Mouse (Mus musculus): Measurements from ENCODE around the gene Fubp3. TPM values are rescaled to one million over a fixed set of nuclear protein-coding genes. Genes with fewer than 3 reads are reported as not detected.
"Not testable (repeated sequence)": the region's sequence is repeated elsewhere in the genome, so short reads cannot be mapped to it uniquely, and the experiment has no call there.

The Fubp3 gene
- polyA plus RNA-seq, 1 experiment = 36.3 TPM

DNA sequence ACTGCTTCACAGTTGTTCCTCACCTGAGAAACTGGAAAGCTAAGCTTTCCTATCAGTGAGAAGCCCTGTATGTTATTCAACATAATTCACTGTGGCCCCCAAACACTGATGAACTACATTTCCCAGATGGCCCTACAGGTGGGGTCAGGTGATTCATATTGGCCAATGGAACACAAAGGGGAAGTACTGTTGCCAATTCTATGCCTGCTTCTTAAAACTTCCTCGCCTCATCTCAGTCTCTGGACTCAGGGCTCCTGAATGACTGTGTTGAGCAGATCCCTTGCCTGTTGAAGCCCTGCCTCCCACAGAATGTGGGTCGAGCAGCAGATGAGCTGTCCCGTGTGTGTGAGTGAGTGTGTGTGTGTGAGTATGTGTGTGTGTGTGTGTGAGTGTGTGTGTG is 21.9 kb upstream of the Fubp3 start:
- no peak overlapping the region for H3K27ac ChIP-seq (ENCODE audit: insufficient read depth, low read length)
- no peaks in the 10 kb centered on the region for H3K4me1 ChIP-seq (ENCODE audit: control insufficient read depth, insufficient read depth, low read length)
- 67% methylated on average over 3 of the region's 3 CpGs for WGBS
- TF ChIP-seq CTCF (IDR thresholded peaks at IDR 0.05; ENCODE audit: borderline replicate concordance, insufficient read depth, low read depth, low read length) = no peak
- TF ChIP-seq POLR2A (IDR thresholded peaks at IDR 0.05; ENCODE audit: borderline replicate concordance, insufficient read depth, low read length) = no peak
- DNase-seq = no peak
- H3K27me3 ChIP-seq (ENCODE audit: control insufficient read depth, insufficient read depth, low read length) = no peaks in the 10 kb centered on the region
- no peak overlapping the region for H3K4me3 ChIP-seq (replicated peaks; ENCODE audit: insufficient read depth, low read depth, low read length)

DNA sequence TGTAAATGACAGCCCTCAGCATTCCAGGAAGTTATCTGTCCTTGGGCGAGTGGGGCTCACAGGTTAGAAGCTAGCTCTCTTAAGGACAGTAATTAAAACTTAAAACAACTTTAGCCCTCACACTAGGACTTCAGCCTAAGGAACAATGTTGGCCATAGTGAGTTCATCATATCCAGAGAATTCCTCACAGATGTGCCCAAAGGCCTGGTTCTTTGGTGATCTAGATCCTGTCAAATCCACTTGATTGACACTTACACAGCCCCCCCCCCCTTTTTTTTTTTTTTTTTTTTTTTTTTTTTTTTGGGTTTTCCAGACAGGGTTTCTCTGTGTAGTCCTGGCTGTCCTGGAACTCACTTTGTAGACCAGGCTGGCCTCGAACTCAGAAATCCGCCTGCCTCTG is 21.1 kb upstream of the Fubp3 start:
- not testable (repeated sequence) for H3K4me1 ChIP-seq (ENCODE audit: control insufficient read depth, insufficient read depth, low read length); H3K27ac ChIP-seq (ENCODE audit: insufficient read depth, low read length); H3K27me3 ChIP-seq (ENCODE audit: control insufficient read depth, insufficient read depth, low read length); H3K4me3 ChIP-seq (replicated peaks; ENCODE audit: insufficient read depth, low read depth, low read length); DNase-seq
- WGBS = 76% methylated on average over 1 of the region's 3 CpGs

DNA sequence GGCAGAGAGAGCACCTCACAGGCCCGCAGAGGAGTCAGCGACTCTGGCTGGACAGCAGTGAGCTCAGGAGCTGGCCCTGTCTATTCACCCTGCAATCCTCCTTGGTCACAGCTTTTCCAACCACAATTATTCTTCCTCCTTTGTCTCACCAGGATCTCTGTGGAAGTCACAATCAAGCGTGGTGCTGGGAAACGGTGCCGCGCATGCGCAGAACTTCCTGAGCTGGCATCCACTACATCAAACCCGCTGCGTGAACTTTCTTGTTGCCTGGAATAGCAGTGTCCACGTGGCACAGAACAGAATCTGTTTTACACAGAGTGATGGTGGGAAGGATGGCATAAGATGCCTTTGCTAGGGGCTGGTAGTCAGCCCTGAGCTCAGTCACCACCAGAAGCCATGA is 20.5 kb upstream of the Fubp3 start:
- Histone ChIP-seq H3K4me3 (replicated peaks; ENCODE audit: insufficient read depth, low read depth, low read length) (no peak overlapping the region), H3K27me3 (ENCODE audit: control insufficient read depth, insufficient read depth, low read length) (no peaks in the 10 kb centered on the region), H3K4me1 (ENCODE audit: control insufficient read depth, insufficient read depth, low read length) (no peaks in the 10 kb centered on the region), H3K27ac (ENCODE audit: insufficient read depth, low read length) (no peak overlapping the region)
- WGBS = 84% methylated on average over 10 of the region's 10 CpGs
- no peak for DNase-seq
- TF ChIP-seq POLR2A (IDR thresholded peaks at IDR 0.05; ENCODE audit: borderline replicate concordance, insufficient read depth, low read length) (no peak), CTCF (IDR thresholded peaks at IDR 0.05; ENCODE audit: borderline replicate concordance, insufficient read depth, low read depth, low read length) (no peak)

DNA sequence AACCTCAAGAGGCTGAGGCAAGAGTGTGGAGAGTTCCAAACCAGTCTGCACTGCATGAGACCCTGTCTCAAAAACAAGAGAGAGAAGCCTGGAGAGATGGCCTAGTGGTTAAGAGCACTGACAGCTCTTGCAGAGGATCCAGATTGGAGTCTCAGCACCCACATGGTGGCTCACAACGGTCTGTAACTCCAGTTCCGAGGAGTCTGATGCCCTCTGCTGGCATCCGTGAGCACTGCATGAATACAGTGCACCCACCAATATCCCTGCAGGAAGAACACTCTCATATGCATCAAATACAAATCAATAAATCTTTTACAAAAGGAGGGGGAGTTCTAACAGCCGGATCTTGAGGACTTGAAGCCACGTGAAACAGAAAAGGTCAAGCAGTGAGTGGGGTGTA is 17.8 kb upstream of the Fubp3 start:
- no peak overlapping the region for H3K27ac ChIP-seq (ENCODE audit: insufficient read depth, low read length)
- no peak overlapping the region for H3K4me3 ChIP-seq (replicated peaks; ENCODE audit: insufficient read depth, low read depth, low read length)
- no peaks in the 10 kb centered on the region for H3K4me1 ChIP-seq (ENCODE audit: control insufficient read depth, insufficient read depth, low read length)
- no peak for DNase-seq
- TF ChIP-seq CTCF (IDR thresholded peaks at IDR 0.05; ENCODE audit: borderline replicate concordance, insufficient read depth, low read depth, low read length) (no peak), POLR2A (IDR thresholded peaks at IDR 0.05; ENCODE audit: borderline replicate concordance, insufficient read depth, low read length) (no peak)
- H3K27me3 ChIP-seq (ENCODE audit: control insufficient read depth, insufficient read depth, low read length) = no peaks in the 10 kb centered on the region
- 82% methylated on average over 5 of the region's 5 CpGs for WGBS

DNA sequence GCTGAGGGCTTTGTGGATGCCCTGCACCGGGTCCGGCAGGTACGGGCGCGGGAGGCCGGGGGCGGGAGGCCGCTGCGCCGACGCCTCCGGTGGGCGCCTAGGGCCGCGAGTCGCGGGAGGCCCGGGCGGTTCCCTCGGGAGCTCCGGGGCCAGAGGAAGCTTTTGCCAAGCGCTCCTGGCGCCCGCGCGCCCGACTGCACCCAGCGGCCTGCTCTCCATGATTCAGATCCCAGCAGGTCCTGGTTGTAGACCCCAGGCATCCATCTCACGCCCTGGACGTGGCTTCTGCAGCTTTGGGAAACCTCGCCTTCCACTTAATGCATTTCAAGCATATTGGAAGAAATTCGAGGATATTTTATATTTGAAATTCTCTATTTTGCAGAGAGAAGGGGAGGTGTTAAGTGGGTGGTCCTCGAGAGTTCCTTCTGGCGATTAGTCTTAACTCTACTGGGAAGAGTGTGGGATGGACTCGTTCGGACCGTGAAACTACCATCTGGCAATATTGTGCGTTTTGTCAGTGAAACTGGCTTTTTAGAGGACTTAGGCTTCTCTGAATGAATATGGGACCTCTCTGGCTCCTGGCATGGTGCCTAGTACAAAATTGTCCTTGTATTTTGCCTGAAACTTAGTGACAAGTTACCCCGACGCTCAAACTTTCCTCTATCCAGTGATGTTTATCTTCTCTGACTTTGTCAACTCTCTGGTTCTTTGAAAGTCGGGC is 624 bp downstream of the Fubp3 start:
- TF ChIP-seq POLR2A (IDR thresholded peaks at IDR 0.05; ENCODE audit: borderline replicate concordance, insufficient read depth, low read length) (no peak), CTCF (IDR thresholded peaks at IDR 0.05; ENCODE audit: borderline replicate concordance, insufficient read depth, low read depth, low read length) (no peak)
- peak in 1 of 2 experiments; percentile 17 for DNase-seq

DNA sequence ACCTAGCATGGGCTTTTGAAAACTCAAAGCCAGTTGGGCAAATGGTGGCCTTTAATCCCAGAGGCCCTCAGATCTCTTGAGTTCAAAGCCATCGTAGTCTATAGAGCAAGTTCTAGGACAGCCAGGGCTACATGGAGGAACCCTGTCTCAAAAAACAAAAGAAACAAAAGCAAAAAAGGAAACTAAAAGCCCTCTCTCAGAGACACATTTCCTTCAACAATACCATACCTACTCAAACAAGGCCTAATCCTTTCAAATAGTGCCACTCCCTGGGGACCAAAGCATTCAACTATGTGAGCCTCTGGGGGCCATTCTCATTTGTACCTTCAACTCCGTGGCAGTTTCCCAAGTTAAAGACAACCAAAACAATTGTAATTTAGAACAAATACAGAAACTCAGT is 9.2 kb downstream of the Fubp3 start:
- no peaks in the 10 kb centered on the region for H3K27me3 ChIP-seq (ENCODE audit: control insufficient read depth, insufficient read depth, low read length)
- no peak for DNase-seq
- no peak overlapping the region for H3K4me3 ChIP-seq (replicated peaks; ENCODE audit: insufficient read depth, low read depth, low read length)
- no peak for TF ChIP-seq POLR2A (IDR thresholded peaks at IDR 0.05; ENCODE audit: borderline replicate concordance, insufficient read depth, low read length)
- TF ChIP-seq CTCF (IDR thresholded peaks at IDR 0.05; ENCODE audit: borderline replicate concordance, insufficient read depth, low read depth, low read length) = no peak
- 71% methylated on average over 2 of the region's 2 CpGs for WGBS
- H3K27ac ChIP-seq (ENCODE audit: insufficient read depth, low read length) = no peak overlapping the region
- no peaks in the 10 kb centered on the region for H3K4me1 ChIP-seq (ENCODE audit: control insufficient read depth, insufficient read depth, low read length)

More for the DNA sequence above, 624 bp downstream of the Fubp3 start:
- Histone ChIP-seq H3K27ac (ENCODE audit: insufficient read depth, low read length) (0 out of 2 replicates have a peak overlapping the region, but pooled peaks have one; percentile 9), H3K4me1 (ENCODE audit: control insufficient read depth, insufficient read depth, low read length) (no peaks in the 10 kb centered on the region; the same call in 1 of the 2 replicates), H3K4me3 (replicated peaks; ENCODE audit: insufficient read depth, low read depth, low read length) (peak overlapping the region; percentile 65), H3K27me3 (ENCODE audit: control insufficient read depth, insufficient read depth, low read length) (no peaks in the 10 kb centered on the region)
- 3% methylated on average over 30 of the region's 41 CpGs for WGBS

DNA sequence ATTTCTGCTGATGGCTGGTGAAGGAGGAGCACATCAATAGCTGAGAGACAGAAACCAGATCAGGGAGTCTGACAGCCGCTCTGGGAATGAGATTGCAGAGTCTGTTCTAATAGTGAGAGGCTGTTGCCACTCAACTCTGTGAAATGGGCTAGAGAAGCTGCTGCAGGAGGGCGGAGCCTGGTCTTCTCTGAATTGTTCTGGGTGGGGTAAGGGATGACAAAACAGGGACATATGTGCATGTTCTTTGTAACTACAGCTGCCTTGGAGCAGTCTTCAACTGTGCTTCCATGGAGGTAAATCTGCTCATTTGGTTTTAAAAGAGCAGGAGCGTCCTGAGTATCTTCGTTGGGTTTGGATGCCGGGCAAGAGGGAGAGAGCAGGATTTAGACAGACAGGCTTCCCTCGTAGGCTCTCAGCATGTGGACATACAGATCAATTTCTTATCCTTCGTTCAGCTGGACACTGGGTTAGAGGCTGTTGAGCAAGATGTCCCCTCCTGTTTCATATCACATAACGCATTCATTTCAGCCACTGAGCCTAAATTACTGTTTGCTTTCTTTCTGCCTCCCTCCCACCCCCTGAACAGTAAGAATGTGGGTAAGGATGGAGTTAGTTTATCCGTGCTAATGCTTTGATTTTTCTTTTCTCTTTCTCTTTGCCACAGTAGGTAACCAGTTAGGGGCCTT is 19.5 kb downstream of the Fubp3 start:
- H3K27me3 ChIP-seq (ENCODE audit: control insufficient read depth, insufficient read depth, low read length) = no peaks in the 10 kb centered on the region
- H3K4me3 ChIP-seq (replicated peaks; ENCODE audit: insufficient read depth, low read depth, low read length) = no peak overlapping the region
- no peak for TF ChIP-seq POLR2A (IDR thresholded peaks at IDR 0.05; ENCODE audit: borderline replicate concordance, insufficient read depth, low read length)
- no peak for TF ChIP-seq CTCF (IDR thresholded peaks at IDR 0.05; ENCODE audit: borderline replicate concordance, insufficient read depth, low read depth, low read length)
- H3K27ac ChIP-seq (ENCODE audit: insufficient read depth, low read length) = no peak overlapping the region
- peaks cover 15% of the 10 kb centered on the region for H3K4me1 ChIP-seq (ENCODE audit: control insufficient read depth, insufficient read depth, low read length)
- 88% methylated on average over 9 of the region's 9 CpGs for WGBS
- DNase-seq = no peak

DNA sequence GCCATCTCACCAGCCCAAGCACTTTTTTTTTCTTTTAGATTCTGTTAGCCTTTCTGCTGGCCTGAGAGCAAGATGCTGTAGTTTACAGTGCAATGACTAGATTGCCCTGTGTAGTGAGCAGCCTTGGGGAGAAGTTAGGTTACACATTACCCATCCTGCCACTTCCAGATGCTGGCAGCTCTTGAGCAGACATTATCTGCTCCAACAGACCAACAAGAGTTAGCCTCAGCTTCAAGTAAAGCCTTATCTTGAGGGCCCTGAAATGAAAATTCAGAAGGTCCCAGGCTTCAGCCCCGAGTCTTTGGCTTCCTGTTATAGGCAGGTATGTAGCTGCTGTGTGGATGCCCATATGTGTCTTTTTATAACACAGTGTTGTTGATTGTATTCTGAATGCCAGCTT is 35.1 kb downstream of the Fubp3 start:
- DNase-seq = no peak
- Histone ChIP-seq H3K4me1 (ENCODE audit: control insufficient read depth, insufficient read depth, low read length) (peaks cover 2% of the 10 kb centered on the region; the same call in 1 of the 2 replicates), H3K27ac (ENCODE audit: insufficient read depth, low read length) (no peak overlapping the region), H3K4me3 (replicated peaks; ENCODE audit: insufficient read depth, low read depth, low read length) (no peak overlapping the region), H3K27me3 (ENCODE audit: control insufficient read depth, insufficient read depth, low read length) (no peaks in the 10 kb centered on the region)
- WGBS = 94% methylated on average over 1 of the region's 1 CpGs
- TF ChIP-seq POLR2A (IDR thresholded peaks at IDR 0.05; ENCODE audit: borderline replicate concordance, insufficient read depth, low read length) (no peak), CTCF (IDR thresholded peaks at IDR 0.05; ENCODE audit: borderline replicate concordance, insufficient read depth, low read depth, low read length) (no peak)
